Mouse (Mus musculus) cerebellum, adult 9-10 months (tissue): ENCODE measurements around the gene Rpgrip1l.

Experiments
- DNase-seq: peaks from one replicate; pipeline ENCODE4 v3.0.0; 2022

Rpgrip1l gene

GRCm38 (mm10) chr8:91312835-91313832, at the start of gene Rpgrip1l, which contains the start of gene Fto:
Gene Rpgrip1l, minus strand, starts transcription at chr8:91313262.
Gene Fto, plus strand, starts transcription at chr8:91313525.
- peak; percentile 99 for DNase-seq

GRCm38 (mm10) chr8:91360644-91361357, 47.7 kb upstream of the Rpgrip1l start:
- DNase-seq = no peak

- DNase-seq = no peak
Observed at GRCm38 (mm10) chr8:91359511-91359910, 46.4 kb upstream of the Rpgrip1l start.

GRCm38 (mm10) chr8:91358016-91358415, 45.0 kb upstream of the Rpgrip1l start:
- DNase-seq = no peak

- DNase-seq = no peak
Observed at GRCm38 (mm10) chr8:91357493-91358014, 44.5 kb upstream of the Rpgrip1l start.

- DNase-seq = no peak
Observed at GRCm38 (mm10) chr8:91355956-91356699, 43.1 kb upstream of the Rpgrip1l start.

GRCm38 (mm10) chr8:91355301-91355905, 42.3 kb upstream of the Rpgrip1l start:
- DNase-seq = no peak

GRCm38 (mm10) chr8:91353907-91354306, 40.8 kb upstream of the Rpgrip1l start:
- DNase-seq = no peak

GRCm38 (mm10) chr8:91353062-91353461, 40.0 kb upstream of the Rpgrip1l start:
- DNase-seq = no peak

- no peak for DNase-seq
Observed at GRCm38 (mm10) chr8:91352598-91352997, 39.5 kb upstream of the Rpgrip1l start.

GRCm38 (mm10) chr8:91350628-91351027, 37.6 kb upstream of the Rpgrip1l start:
- DNase-seq = no peak

GRCm38 (mm10) chr8:91349816-91350215, 36.8 kb upstream of the Rpgrip1l start:
- DNase-seq = no peak

GRCm38 (mm10) chr8:91347595-91347994, 34.5 kb upstream of the Rpgrip1l start:
- no peak for DNase-seq

GRCm38 (mm10) chr8:91347146-91347545, 34.1 kb upstream of the Rpgrip1l start:
- no peak for DNase-seq

GRCm38 (mm10) chr8:91344659-91345058, 31.6 kb upstream of the Rpgrip1l start:
- no peak for DNase-seq

GRCm38 (mm10) chr8:91342798-91343197, 29.7 kb upstream of the Rpgrip1l start:
- DNase-seq = no peak

- DNase-seq = no peak
Observed at GRCm38 (mm10) chr8:91342196-91342595, 29.1 kb upstream of the Rpgrip1l start.

GRCm38 (mm10) chr8:91340746-91341145, 27.7 kb upstream of the Rpgrip1l start:
- DNase-seq = no peak

GRCm38 (mm10) chr8:91339651-91340050, 26.6 kb upstream of the Rpgrip1l start:
- no peak for DNase-seq

- DNase-seq = no peak
Observed at GRCm38 (mm10) chr8:91338389-91339154, 25.5 kb upstream of the Rpgrip1l start.

- DNase-seq = no peak
Observed at GRCm38 (mm10) chr8:91329461-91329850, 16.4 kb upstream of the Rpgrip1l start.
